Mouse (Mus musculus): ENCODE measurements around the gene Tex264. TPM values are rescaled to one million over a fixed set of nuclear protein-coding genes. Genes with fewer than 3 reads are reported as not detected.

The Tex264 gene
- 77.6 TPM for polyA plus RNA-seq (2017; shearing (Covaris generic))

DNA sequence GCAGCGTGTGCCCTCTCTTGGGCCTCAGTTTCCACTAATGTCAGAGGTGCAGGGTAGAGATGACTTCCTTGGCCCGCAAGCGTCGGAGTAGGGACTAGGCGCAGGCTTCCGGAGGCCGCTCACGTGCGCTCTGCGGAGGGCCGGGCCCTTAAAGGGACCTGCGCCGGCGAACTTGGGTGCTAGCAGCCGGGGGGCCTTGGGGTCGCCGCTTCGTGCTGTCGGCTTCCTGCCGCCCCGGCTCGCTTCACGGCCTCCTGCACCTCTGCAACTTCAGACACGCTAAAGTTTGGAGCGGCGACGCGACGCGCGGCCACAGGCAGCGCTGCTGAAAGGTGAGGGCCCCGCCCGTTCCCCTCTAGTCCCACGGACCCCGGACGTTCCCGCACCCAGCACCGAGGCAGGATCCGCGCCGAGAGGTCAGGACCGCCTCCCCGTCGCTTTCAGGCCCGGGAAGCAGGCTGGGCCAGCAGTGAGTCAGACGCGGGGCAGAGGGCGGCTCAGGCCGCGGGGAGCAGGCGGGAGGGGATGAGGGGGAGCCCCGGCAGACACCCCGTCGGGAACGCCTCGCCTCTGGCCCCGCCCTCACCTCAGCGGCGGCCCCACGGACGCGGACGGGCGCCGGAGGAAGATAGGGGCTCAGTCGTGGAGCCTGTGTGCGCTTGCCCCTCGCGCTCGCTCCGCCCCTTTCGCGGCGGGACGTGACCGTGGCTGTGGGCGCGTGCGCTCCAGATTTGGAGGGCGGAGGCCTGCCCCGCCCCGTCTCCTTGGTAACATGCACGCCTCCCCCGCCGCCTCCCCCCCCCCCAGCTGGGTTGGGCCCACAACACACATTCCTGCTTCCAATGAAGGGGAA is at the start of gene Tex264:
TSS of gene Tex264 (minus strand) at position 679 of the 853 bp plus-strand sequence.

DNA sequence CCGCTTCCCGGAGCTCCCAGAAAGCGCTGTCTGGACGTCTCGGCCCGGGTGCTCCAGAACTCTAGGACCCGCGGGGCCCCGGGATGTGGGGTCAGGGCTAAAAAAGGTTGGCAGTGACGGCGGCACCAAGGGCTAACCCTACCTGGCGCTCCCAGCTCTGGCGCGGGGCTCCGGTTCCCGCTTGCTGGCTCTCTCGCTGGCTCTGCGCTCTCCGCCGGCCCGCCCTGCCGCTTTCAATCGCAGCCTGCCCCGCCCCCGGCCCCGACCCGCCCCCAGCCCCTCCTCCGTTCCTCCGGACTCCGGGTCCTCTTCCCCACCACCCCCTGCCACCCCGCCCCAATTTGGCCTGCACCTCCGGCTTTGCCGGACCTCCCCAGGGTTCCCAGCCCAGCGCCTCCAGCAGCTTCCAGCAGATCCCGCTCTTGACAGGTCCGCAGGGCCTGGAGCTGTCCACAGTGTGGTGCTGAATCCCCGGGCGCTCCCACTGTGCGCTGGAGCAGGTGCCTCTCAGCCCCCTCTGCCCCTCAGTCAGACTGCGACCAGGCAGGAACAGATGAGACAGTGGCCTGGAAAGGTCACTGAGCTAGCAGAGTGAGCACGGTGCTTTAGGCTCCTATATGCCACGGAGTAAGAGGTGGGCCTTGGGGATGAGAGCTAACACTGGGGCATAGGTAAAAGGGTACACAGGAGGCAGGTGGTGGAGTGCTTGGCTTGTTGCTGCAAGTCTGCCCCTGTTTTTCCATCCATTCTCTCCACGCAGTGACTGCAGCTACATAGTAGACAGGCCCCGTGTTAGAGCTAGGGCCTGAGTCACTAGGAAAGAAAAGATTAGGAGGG is 29.6 kb downstream of the Tex264 start, which contains the start of gene Grm2:
TSS of gene Grm2 (minus strand) at position 199 of the 837 bp plus-strand sequence.

DNA sequence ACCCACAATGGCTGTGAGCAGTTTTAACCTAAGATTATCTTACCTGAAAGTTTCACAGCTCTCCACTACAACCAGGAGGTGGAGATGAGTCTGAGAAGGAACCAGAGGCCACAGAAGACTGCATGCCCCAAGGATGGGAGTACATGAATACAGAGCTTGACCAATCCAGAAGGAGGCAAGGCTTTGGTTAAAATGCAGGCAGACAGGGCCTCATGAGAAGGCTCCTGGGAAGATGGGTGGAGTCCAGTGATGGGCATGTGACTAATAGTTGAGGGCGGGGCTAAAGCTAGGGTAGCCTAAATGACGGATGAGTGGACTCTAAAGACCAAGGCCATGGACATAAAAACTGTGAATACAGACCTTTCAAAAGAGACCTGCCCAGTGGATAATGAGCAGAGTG is 59.4 kb downstream of the Tex264 start, which contains the start of gene Iqcf6:
TSS of gene Iqcf6 (plus strand) at position 301 of the 400 bp plus-strand sequence.

Other genes with a start within 250 kb of the Tex264 start
- 17.9 TPM for gene Acy1, start 247.6 kb downstream of the Tex264 start, polyA plus RNA-seq (2017; shearing (Covaris generic))
- 19.1 TPM for gene Abhd14b, start 238.5 kb downstream of the Tex264 start, polyA plus RNA-seq (2017; shearing (Covaris generic))
- 20.1 TPM for gene Abhd14a, start 238.2 kb downstream of the Tex264 start, polyA plus RNA-seq (2017; shearing (Covaris generic))
- 20.5 TPM for gene Pcbp4, start 232.6 kb downstream of the Tex264 start, polyA plus RNA-seq (2017; shearing (Covaris generic))
- gene Gpr62, start 220.0 kb downstream of the Tex264 start, polyA plus RNA-seq (2017; shearing (Covaris generic)): not detected
- gene Rrp9, start 210.0 kb downstream of the Tex264 start, polyA plus RNA-seq (2017; shearing (Covaris generic)): 82.3 TPM
- gene Parp3, start 209.0 kb downstream of the Tex264 start, polyA plus RNA-seq (2017; shearing (Covaris generic)): 84.4 TPM
- not detected for gene Iqcf1, start 186.0 kb downstream of the Tex264 start, polyA plus RNA-seq (2017; shearing (Covaris generic))
- gene Iqcf5, start 171.4 kb downstream of the Tex264 start, polyA plus RNA-seq (2017; shearing (Covaris generic)): not detected
- not detected for gene Iqcf3, start 124.3 kb downstream of the Tex264 start, polyA plus RNA-seq (2017; shearing (Covaris generic))
- gene Iqcf4, start 114.9 kb downstream of the Tex264 start, polyA plus RNA-seq (2017; shearing (Covaris generic)): not detected
- not detected for gene Iqcf6, start 59.3 kb downstream of the Tex264 start, polyA plus RNA-seq (2017; shearing (Covaris generic))
- gene Grm2, start 29.8 kb downstream of the Tex264 start, polyA plus RNA-seq (2017; shearing (Covaris generic)): not detected
- 4.4 TPM for gene Rad54l2, start 103.3 kb upstream of the Tex264 start, polyA plus RNA-seq (2017; shearing (Covaris generic))
- 52.8 TPM for gene Dcaf1, start 135.9 kb upstream of the Tex264 start, polyA plus RNA-seq (2017; shearing (Covaris generic))
- gene Rbm15b, start 201.5 kb upstream of the Tex264 start, polyA plus RNA-seq (2017; shearing (Covaris generic)): 1.7 TPM
- 133 TPM for gene Manf, start 206.1 kb upstream of the Tex264 start, polyA plus RNA-seq (2017; shearing (Covaris generic))

Measured in inflammation-experienced regulatory T-cells, adult 16 weeks (primary cell).